Mouse (Mus musculus) retina, adult 2 months (tissue): ENCODE measurements around the gene 6030408B16Rik.
A peak's percentile ranks its signal among the peaks of the same experiment; 100 is the strongest.
"Not testable (repeated sequence)": the region's sequence is repeated elsewhere in the genome, so short reads cannot be mapped to it uniquely, and the experiment has no call there.

Experiments
- DNase-seq: peaks from one replicate; pipeline ENCODE4 v3.0.0-alpha.2; 2012; ENCODE audit warnings: low read depth, low spot score

6030408B16Rik gene

GRCm38 (mm10) chr15:101321126-101321525 is 28.1 kb downstream of the 6030408B16Rik start:
- no peak for DNase-seq

- DNase-seq, result no peak
Observed at GRCm38 (mm10) chr15:101322106-101322505, 29.1 kb downstream of the 6030408B16Rik start.

- DNase-seq, result no peak
Observed at GRCm38 (mm10) chr15:101322640-101323039, 29.6 kb downstream of the 6030408B16Rik start.

GRCm38 (mm10) chr15:101323511-101323910 is 30.5 kb downstream of the 6030408B16Rik start:
- no peak for DNase-seq

- DNase-seq, result not testable (repeated sequence)
Observed at GRCm38 (mm10) chr15:101324409-101324808, 31.4 kb downstream of the 6030408B16Rik start.

GRCm38 (mm10) chr15:101325991-101326534 is 33.1 kb downstream of the 6030408B16Rik start:
- DNase-seq, result no peak

GRCm38 (mm10) chr15:101327282-101327681 is 34.3 kb downstream of the 6030408B16Rik start:
- DNase-seq, result peak; percentile 34

GRCm38 (mm10) chr15:101328876-101329563 is 36.0 kb downstream of the 6030408B16Rik start:
- no peak for DNase-seq

GRCm38 (mm10) chr15:101329564-101329892 is 36.5 kb downstream of the 6030408B16Rik start:
- DNase-seq, result no peak

- no peak for DNase-seq
Observed at GRCm38 (mm10) chr15:101331090-101331489, 38.1 kb downstream of the 6030408B16Rik start.

- no peak for DNase-seq
Observed at GRCm38 (mm10) chr15:101332370-101332769, 39.4 kb downstream of the 6030408B16Rik start.

GRCm38 (mm10) chr15:101333165-101333564 is 40.2 kb downstream of the 6030408B16Rik start:
- DNase-seq, result no peak

- DNase-seq, result no peak
Observed at GRCm38 (mm10) chr15:101333648-101334047, 40.6 kb downstream of the 6030408B16Rik start.

GRCm38 (mm10) chr15:101336474-101337174 is 43.6 kb downstream of the 6030408B16Rik start:
- no peak for DNase-seq

- DNase-seq, result no peak
Observed at GRCm38 (mm10) chr15:101338359-101338758, 45.3 kb downstream of the 6030408B16Rik start.

- DNase-seq, result peak; percentile 50
Observed at GRCm38 (mm10) chr15:101339537-101339936, 46.5 kb downstream of the 6030408B16Rik start.

GRCm38 (mm10) chr15:101341797-101342515 is 48.9 kb downstream of the 6030408B16Rik start:
- no peak for DNase-seq
